Mouse (Mus musculus) megakaryocyte-erythroid progenitor cell, adult 5 weeks (primary cell): ENCODE data around the gene Akr1d1. TPM values are rescaled to one million over a fixed set of nuclear protein-coding genes. Genes with fewer than 3 reads are reported as not detected.

Source experiments
- polyA plus RNA-seq: library from polyadenylated mRNA; stranded (reverse); fragments of >175 nt; gene quantifications from 2 replicates; pipeline ENCODE4 v1.2.3, GENCODE M21; 2012

Akr1d1 gene
- polyA plus RNA-seq = not detected in 2 replicates

DNA sequence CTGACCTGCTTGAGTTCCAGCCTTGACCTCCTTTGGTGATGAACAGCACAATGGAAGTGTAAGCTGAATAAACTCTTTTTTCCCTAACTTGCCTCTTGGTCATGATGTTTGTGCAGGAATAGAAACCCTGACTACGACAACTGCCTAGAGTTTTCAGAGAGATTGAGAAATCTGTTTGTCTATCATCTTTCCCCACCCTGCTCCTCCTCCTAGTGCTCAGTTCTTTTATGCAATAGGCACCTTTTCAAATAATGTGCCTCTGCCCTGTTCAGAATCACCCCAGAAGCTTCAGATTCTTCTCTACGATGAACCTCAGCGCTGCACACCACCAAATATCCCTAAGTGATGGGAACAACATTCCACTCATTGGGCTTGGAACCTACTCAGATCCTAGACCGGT is at the start of gene Akr1d1:
TSS of gene Akr1d1 (plus strand) at position 234 of the 400 bp plus-strand sequence.

Other genes with a start within 250 kb of the Akr1d1 start
- 0.12 TPM in 2 replicates for gene Dgki, start 230.0 kb upstream of the Akr1d1 start, polyA plus RNA-seq
- 3.9 and 4.1 TPM in 2 replicates for gene Creb3l2, start 88.0 kb upstream of the Akr1d1 start, polyA plus RNA-seq